Mouse (Mus musculus): ENCODE results near the gene Ubr3.
A peak's percentile ranks its signal among the peaks of the same experiment; 100 is the strongest.

DNA sequence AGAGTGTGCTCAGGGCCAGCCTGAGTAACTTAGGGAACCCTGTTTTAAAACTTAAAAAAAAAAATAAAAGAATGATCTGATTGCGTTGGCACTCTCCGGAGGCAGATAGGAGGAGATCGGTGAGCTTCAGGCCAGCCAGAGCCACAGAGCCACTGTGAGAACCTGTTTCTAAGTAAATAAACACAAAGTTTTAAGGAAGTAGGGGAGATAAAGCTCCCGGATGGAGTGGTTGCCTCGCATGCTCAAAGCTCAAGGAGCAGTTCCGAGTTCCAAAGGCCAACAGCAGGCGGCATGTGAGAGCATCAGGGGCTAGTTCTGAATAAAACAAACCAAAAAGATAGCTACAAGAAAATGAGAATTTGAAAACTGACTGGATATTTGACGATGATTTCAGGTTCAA, 40.7 kb upstream of the Ubr3 start:
- TF ChIP-seq POLR2A (IDR thresholded peaks at IDR 0.05; ENCODE audit: low read depth, low read length) (no peak), CTCF (IDR thresholded peaks at IDR 0.05; ENCODE audit: borderline replicate concordance, insufficient read depth, low read length) (0 out of 2 replicates have a peak, but pooled peaks have one; percentile 2)

Data from embryonic fibroblast, embryonic 13.5 days (primary cell).